Mouse (Mus musculus) megakaryocyte, embryonic 14.5 days (primary cell): ENCODE measurements at regions not wholly inside any gene's neighbourhood (a gene's known extent, or its start where the extent isn't known, plus 50 kb on each side); places are given as distances from the start of the nearest gene placed in this dataset.
"Not testable (repeated sequence)": the region's sequence is repeated elsewhere in the genome, so short reads cannot be mapped to it uniquely, and the experiment has no call there.

Experiments
- H3K27me3 ChIP-seq: replicated peaks from 2 replicates; pipeline ENCODE3; 2012; ENCODE audit warnings: inconsistent platforms
- H3K36me3 ChIP-seq: replicated peaks from 2 replicates; pipeline ENCODE3; 2012; ENCODE audit warnings: low read length, inconsistent platforms, mixed read lengths
- H3K4me1 ChIP-seq: 2 replicates; pipeline ENCODE4 v1.6.1; 2012; ENCODE audit warnings: inconsistent platforms
- H3K4me3 ChIP-seq: replicated peaks from 2 replicates; pipeline ENCODE3; 2012; ENCODE audit warnings: moderate library complexity, mild to moderate bottlenecking, inconsistent platforms
- H3K9me3 ChIP-seq: 2 replicates; pipeline ENCODE4 v1.6.1; 2012; ENCODE audit warnings: inconsistent platforms
- FLI1 ChIP-seq: IDR thresholded peaks from 2 replicates; pipeline ENCODE4 v1.6.1; 2012; ENCODE audit warnings: low read length, inconsistent platforms, mixed read lengths
- GATA1 ChIP-seq: IDR thresholded peaks from 3 replicates; pipeline ENCODE4 v1.6.1; 2012; ENCODE audit warnings: mixed read lengths, low read length, inconsistent platforms, borderline replicate concordance

- H3K4me3 ChIP-seq, H3K36me3 ChIP-seq: not testable (repeated sequence)
- H3K4me1 ChIP-seq = peaks cover 10% of the 10 kb centered on the region
Measured at GRCm38 (mm10) chr1:184669173-184669572, 63.2 kb downstream of the Hlx start.

GRCm38 (mm10) chr1:184668428-184668827 lies 64.0 kb downstream of the Hlx start:
- Histone ChIP-seq H3K36me3 (no peaks in the 10 kb centered on the region), H3K4me1 (peaks cover 18% of the 10 kb centered on the region), H3K27me3 (peaks cover 9% of the 10 kb centered on the region), H3K9me3 (0 out of 2 replicates have a peak, but pooled peaks cover 6% of the 10 kb centered on the region), H3K4me3 (no peak overlapping the region)
- TF ChIP-seq GATA1 (no peak), FLI1 (no peak)

More at GRCm38 (mm10) chr1:184669173-184669572, 63.2 kb downstream of the Hlx start:
- not testable (repeated sequence) for H3K9me3 ChIP-seq, H3K27me3 ChIP-seq

- H3K9me3 ChIP-seq = 0 out of 2 replicates have a peak, but pooled peaks cover 6% of the 10 kb centered on the region
- H3K27me3 ChIP-seq = peaks cover 7% of the 10 kb centered on the region
- no peak for TF ChIP-seq FLI1
- TF ChIP-seq GATA1 = no peak
Measured at GRCm38 (mm10) chr1:184668022-184668421, 64.4 kb downstream of the Hlx start.

GRCm38 (mm10) chr1:184665243-184665642 lies 67.2 kb downstream of the Hlx start:
- Histone ChIP-seq H3K9me3 (0 out of 2 replicates have a peak, but pooled peaks cover 6% of the 10 kb centered on the region), H3K27me3 (no peaks in the 10 kb centered on the region), H3K4me1 (peaks cover 23% of the 10 kb centered on the region), H3K36me3 (no peaks in the 10 kb centered on the region), H3K4me3 (no peak overlapping the region)
- TF ChIP-seq GATA1 (no peak), FLI1 (no peak)

More at GRCm38 (mm10) chr1:184668022-184668421, 64.4 kb downstream of the Hlx start:
- H3K4me3 ChIP-seq = no peak overlapping the region
- H3K36me3 ChIP-seq = no peaks in the 10 kb centered on the region
- H3K4me1 ChIP-seq = peaks cover 22% of the 10 kb centered on the region

- no peaks in the 10 kb centered on the region for H3K27me3 ChIP-seq
- TF ChIP-seq GATA1 (no peak), FLI1 (no peak)
- no peak overlapping the region for H3K4me3 ChIP-seq
- 0 out of 2 replicates have a peak, but pooled peaks cover 6% of the 10 kb centered on the region for H3K9me3 ChIP-seq
- H3K36me3 ChIP-seq = no peaks in the 10 kb centered on the region
- peaks cover 33% of the 10 kb centered on the region for H3K4me1 ChIP-seq
Measured at GRCm38 (mm10) chr1:184664098-184664375, 68.4 kb downstream of the Hlx start.

GRCm38 (mm10) chr1:184663300-184664097 lies 68.9 kb downstream of the Hlx start:
- H3K9me3 ChIP-seq = 0 out of 2 replicates have a peak, but pooled peaks cover 6% of the 10 kb centered on the region
- H3K4me1 ChIP-seq = peaks cover 39% of the 10 kb centered on the region
- no peaks in the 10 kb centered on the region for H3K27me3 ChIP-seq
- no peak for TF ChIP-seq FLI1
- TF ChIP-seq GATA1 = no peak
- no peaks in the 10 kb centered on the region for H3K36me3 ChIP-seq
- no peak overlapping the region for H3K4me3 ChIP-seq

GRCm38 (mm10) chr1:184650541-184651105 lies 81.8 kb downstream of the Hlx start:
- no peak overlapping the region for H3K4me3 ChIP-seq
- H3K9me3 ChIP-seq = peaks cover 10% of the 10 kb centered on the region
- no peaks in the 10 kb centered on the region for H3K36me3 ChIP-seq
- TF ChIP-seq GATA1 (no peak), FLI1 (no peak)
- no peaks in the 10 kb centered on the region for H3K27me3 ChIP-seq
- peaks cover 34% of the 10 kb centered on the region for H3K4me1 ChIP-seq

- Histone ChIP-seq H3K36me3 (no peaks in the 10 kb centered on the region), H3K4me3 (no peak overlapping the region), H3K9me3 (peaks cover 10% of the 10 kb centered on the region), H3K4me1 (peaks cover 49% of the 10 kb centered on the region), H3K27me3 (no peaks in the 10 kb centered on the region)
- TF ChIP-seq GATA1 (no peak), FLI1 (no peak)
Measured at GRCm38 (mm10) chr1:184647920-184648540, 84.4 kb downstream of the Hlx start.

- peaks cover 27% of the 10 kb centered on the region for H3K4me1 ChIP-seq
- peaks cover 3% of the 10 kb centered on the region for H3K27me3 ChIP-seq
- H3K36me3 ChIP-seq = no peaks in the 10 kb centered on the region
- TF ChIP-seq GATA1 (no peak), FLI1 (no peak)
- H3K4me3 ChIP-seq = no peak overlapping the region
- peaks cover 10% of the 10 kb centered on the region for H3K9me3 ChIP-seq
Measured at GRCm38 (mm10) chr1:184644767-184645598, 87.4 kb downstream of the Hlx start.
